Mouse (Mus musculus): ENCODE results near the gene Phox2a. TPM values are rescaled to one million over a fixed set of nuclear protein-coding genes. Genes with fewer than 3 reads are reported as not detected.

Gene Phox2a
- total and polyA plus RNA-seq, 3 experiments, result not detected

- Histone ChIP-seq H3K9ac (ENCODE audit: control insufficient read depth, low read depth, low read length, poor library complexity, severe bottlenecking) (no peak overlapping the region), H3K27ac (ENCODE audit: control insufficient read depth, low read depth, low read length) (no peak overlapping the region), H3K4me1 (ENCODE audit: control insufficient read depth in 1 of 2, insufficient read depth in 2 of 2, low read length in 2 of 2) (no peaks in the 10 kb centered on the region), H3K4me3 (ENCODE audit: control insufficient read depth in 1 of 2, insufficient read depth in 1 of 2, low read depth in 2 of 2, low read length in 2 of 2) (no peak overlapping the region), H3K36me3 (ENCODE audit: control insufficient read depth in 1 of 2, insufficient read depth in 2 of 2, low read length in 2 of 2) (no peaks in the 10 kb centered on the region; a peak in 1 of 4 replicates), H3K79me2 (ENCODE audit: control insufficient read depth, insufficient read depth, low read length, poor library complexity) (no peaks in the 10 kb centered on the region), H3K27me3 (ENCODE audit: control insufficient read depth in 1 of 2, insufficient read depth in 2 of 2, low read length in 2 of 2) (no peaks in the 10 kb centered on the region), H3K9me3 (replicated peaks; ENCODE audit: insufficient read depth, low read length) (no peaks in the 10 kb centered on the region)
- TF ChIP-seq KAT2A (conservative IDR thresholded peaks at IDR 0.05; ENCODE audit: low read depth, low read length) (no peak), ETS1 (IDR thresholded peaks at IDR 0.05; ENCODE audit: low read depth, low read length) (no peak), TCF12 (IDR thresholded peaks at IDR 0.05; ENCODE audit: low read depth, low read length) (no peak), ELF1 (IDR thresholded peaks at IDR 0.05; ENCODE audit: low read depth, low read length) (no peak), E2F4 (IDR thresholded peaks at IDR 0.05; ENCODE audit: borderline replicate concordance, low read depth, low read length) (no peak), MAFK (IDR thresholded peaks at IDR 0.05; ENCODE audit: borderline replicate concordance, low read depth, low read length) (no peak), SIN3A (IDR thresholded peaks at IDR 0.05; ENCODE audit: low read length) (no peak), POLR2AphosphoS2 (IDR thresholded peaks at IDR 0.05; ENCODE audit: low read length) (no peak), MXI1 (IDR thresholded peaks at IDR 0.05; ENCODE audit: low read depth, low read length) (no peak), SMC3 (IDR thresholded peaks at IDR 0.05; ENCODE audit: low read depth, low read length) (no peak), JUND (IDR thresholded peaks at IDR 0.05; ENCODE audit: low read depth, low read length) (no peak), GATA1 (IDR thresholded peaks at IDR 0.05; ENCODE audit: low read depth, low read length) (no peak), ZMIZ1 (IDR thresholded peaks at IDR 0.05; ENCODE audit: low read depth, low read length) (no peak), POLR2A (IDR thresholded peaks at IDR 0.05; ENCODE audit: control insufficient read depth in 1 of 2, insufficient read depth in 1 of 2, low read depth in 1 of 2, low read length in 2 of 2, poor library complexity in 1 of 2) (no peak)
- DNase-seq (ENCODE audit: low read depth, low spot score), result no peak
Measured at GRCm38 (mm10) chr7:101820295-101821030, 2.4 kb downstream of the Phox2a start.

DNA sequence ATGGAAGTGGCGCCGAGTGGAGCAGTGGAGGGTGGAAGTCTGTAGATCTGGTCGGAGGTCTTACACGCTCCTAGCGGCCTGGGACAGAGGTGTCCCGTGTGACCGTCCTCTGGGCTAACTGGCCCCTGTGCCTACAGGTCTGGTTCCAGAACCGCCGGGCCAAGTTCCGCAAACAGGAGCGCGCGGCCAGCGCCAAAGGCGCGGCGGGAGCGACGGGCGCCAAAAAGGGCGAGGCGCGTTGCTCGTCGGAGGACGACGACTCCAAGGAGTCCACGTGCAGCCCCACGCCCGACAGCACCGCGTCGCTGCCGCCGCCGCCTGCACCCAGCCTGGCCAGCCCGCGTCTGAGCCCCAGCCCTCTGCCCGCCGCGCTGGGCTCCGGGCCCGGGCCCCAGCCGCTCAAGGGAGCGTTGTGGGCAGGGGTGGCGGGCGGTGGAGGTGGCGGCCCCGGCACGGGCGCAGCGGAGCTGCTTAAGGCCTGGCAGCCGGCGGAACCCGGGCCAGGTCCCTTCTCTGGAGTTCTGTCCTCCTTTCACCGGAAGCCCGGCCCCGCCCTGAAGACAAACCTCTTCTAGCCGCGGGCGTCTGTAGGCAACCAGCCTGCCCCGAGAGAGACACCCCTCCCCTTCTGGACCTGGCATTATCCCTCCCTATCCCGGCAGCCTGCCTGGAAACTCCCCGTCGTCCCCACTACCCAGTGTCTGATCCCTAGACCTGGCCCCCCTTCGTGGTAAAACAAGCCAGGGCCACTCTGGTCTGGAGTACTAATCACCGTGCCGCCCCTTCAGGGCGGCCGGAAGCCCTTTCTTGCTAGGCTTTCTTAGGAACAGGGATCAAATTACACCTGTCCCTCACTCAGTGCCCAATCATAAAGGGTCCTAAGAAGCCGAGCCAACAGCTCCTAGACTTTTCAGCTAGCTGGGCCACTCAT is 3.7 kb downstream of the Phox2a start:
- no peak for DNase-seq (ENCODE audit: low read depth, low spot score)
- H3K9ac ChIP-seq (ENCODE audit: control insufficient read depth, low read depth, low read length, poor library complexity, severe bottlenecking), result no peak overlapping the region
- H3K4me3 ChIP-seq (ENCODE audit: control insufficient read depth in 1 of 2, insufficient read depth in 1 of 2, low read depth in 2 of 2, low read length in 2 of 2), result no peak overlapping the region

More for the DNA sequence above, 3.7 kb downstream of the Phox2a start:
- no peak for TF ChIP-seq GABPA (IDR thresholded peaks at IDR 0.05; ENCODE audit: low read depth, low read length)
- TF ChIP-seq POLR2AphosphoS2 (IDR thresholded peaks at IDR 0.05; ENCODE audit: low read length), result 0 out of 2 replicates have a peak, but pooled peaks have one; percentile 23
- TF ChIP-seq SMC3 (IDR thresholded peaks at IDR 0.05; ENCODE audit: low read depth, low read length), result no peak
- no peak for TF ChIP-seq MYB (IDR thresholded peaks at IDR 0.05; ENCODE audit: low read depth, low read length)
- no peaks in the 10 kb centered on the region; a peak in 1 of 4 replicates for H3K36me3 ChIP-seq (ENCODE audit: control insufficient read depth in 1 of 2, insufficient read depth in 2 of 2, low read length in 2 of 2)
- no peaks in the 10 kb centered on the region for H3K9me3 ChIP-seq (replicated peaks; ENCODE audit: insufficient read depth, low read length)
- no peaks in the 10 kb centered on the region for H3K27me3 ChIP-seq (ENCODE audit: control insufficient read depth in 1 of 2, insufficient read depth in 2 of 2, low read length in 2 of 2)
- H3K27ac ChIP-seq (ENCODE audit: control insufficient read depth, low read depth, low read length), result no peak overlapping the region
- H3K4me1 ChIP-seq (ENCODE audit: control insufficient read depth in 1 of 2, insufficient read depth in 2 of 2, low read length in 2 of 2), result no peaks in the 10 kb centered on the region
- no peaks in the 10 kb centered on the region for H3K79me2 ChIP-seq (ENCODE audit: control insufficient read depth, insufficient read depth, low read length, poor library complexity)
